Mouse (Mus musculus) heart, postnatal 10 days (tissue): ENCODE measurements at regions not wholly inside any gene's neighbourhood (a gene's known extent, or its start where the extent isn't known, plus 50 kb on each side); places are given as distances from the start of the nearest gene placed in this dataset.
A peak's percentile ranks its signal among the peaks of the same experiment; 100 is the strongest.

ENCODE experiments used
- DNase-seq, 2 experiments: peaks; one replicate each; pipeline ENCODE4 v3.0.0; 2021
- intact Hi-C: fragments of 180-260 bp; cut with DNase I; formaldehyde crosslinking; loops from one replicate; pipeline ENCODE4 v1.15.1; 2025

- intact Hi-C loops = no loop called here
- DNase-seq = no peak
These were observed 104.5 kb upstream of the Egr2 start for GRCm38 (mm10) chr10:67430805-67431204.

GRCm38 (mm10) chr10:67439042-67439635 is 96.1 kb upstream of the Egr2 start:
- intact Hi-C loops = no loop called here
- DNase-seq = no peak

GRCm38 (mm10) chr10:67439844-67440243 is 95.4 kb upstream of the Egr2 start:
- intact Hi-C loops = no loop called here

GRCm38 (mm10) chr10:67441243-67441642 is 94.0 kb upstream of the Egr2 start:
- intact Hi-C loops = no loop called here
- DNase-seq = no peak

More at GRCm38 (mm10) chr10:67439844-67440243, 95.4 kb upstream of the Egr2 start:
- DNase-seq = no peak

- intact Hi-C loops = no loop called here
These were observed 86.4 kb upstream of the Egr2 start for GRCm38 (mm10) chr10:67448875-67449274.

GRCm38 (mm10) chr10:67454149-67454548 is 81.1 kb upstream of the Egr2 start:
- no peak for DNase-seq
- intact Hi-C loops = no loop called here

More at GRCm38 (mm10) chr10:67448875-67449274, 86.4 kb upstream of the Egr2 start:
- no peak for DNase-seq

GRCm38 (mm10) chr10:67458447-67459272 is 76.6 kb upstream of the Egr2 start:
- intact Hi-C loops = no loop called here
- DNase-seq = no peak

- intact Hi-C loops = no loop called here
- no peak for DNase-seq
These were observed 74.0 kb upstream of the Egr2 start for GRCm38 (mm10) chr10:67461321-67461720.

GRCm38 (mm10) chr10:67461862-67462261 is 73.4 kb upstream of the Egr2 start:
- intact Hi-C loops = no loop called here

GRCm38 (mm10) chr10:67468724-67469123 is 66.6 kb upstream of the Egr2 start:
- DNase-seq = no peak
- intact Hi-C loops = no loop called here

More at GRCm38 (mm10) chr10:67461862-67462261, 73.4 kb upstream of the Egr2 start:
- DNase-seq = no peak

GRCm38 (mm10) chr10:67473016-67473415 is 62.3 kb upstream of the Egr2 start:
- DNase-seq = peak in 1 of 2 experiments; percentile 10
- intact Hi-C loops = no loop called here

GRCm38 (mm10) chr10:67474336-67474735 is 60.9 kb upstream of the Egr2 start:
- intact Hi-C loops = no loop called here
- no peak for DNase-seq

GRCm38 (mm10) chr10:67482268-67482667 is 53.0 kb upstream of the Egr2 start:
- intact Hi-C loops = no loop called here
- DNase-seq = no peak

GRCm38 (mm10) chr10:67483371-67483770 is 51.9 kb upstream of the Egr2 start:
- intact Hi-C loops = no loop called here
- DNase-seq = no peak

- no peak for DNase-seq
- intact Hi-C loops = no loop called here
These were observed 51.1 kb upstream of the Egr2 start for GRCm38 (mm10) chr10:67484091-67484745.
